Mouse (Mus musculus) ES-Bruce4 (cell line): ENCODE measurements around the gene Vwa8.
"Not testable (repeated sequence)": the region's sequence is repeated elsewhere in the genome, so short reads cannot be mapped to it uniquely, and the experiment has no call there.

ENCODE experiments used
- CTCF ChIP-seq: IDR thresholded peaks from one replicate; pipeline ENCODE4 v1.8.1; 2011; ENCODE audit warnings: low read depth, low read length
- EP300 ChIP-seq: IDR thresholded peaks from 2 replicates; pipeline ENCODE4 v1.6.1; 2011; ENCODE audit warnings: low read depth, low read length; ENCODE audit not compliant: insufficient read depth
- POLR2A ChIP-seq: IDR thresholded peaks from one replicate; pipeline ENCODE4 v1.8.1; 2011; ENCODE audit warnings: low read length; ENCODE audit not compliant: insufficient read depth

GRCm38 (mm10) chr14:79017710-79018109, 168.9 kb downstream of the Vwa8 start:
- TF ChIP-seq CTCF, POLR2A, EP300: not testable (repeated sequence)
